Mouse (Mus musculus) neural tube, embryonic 14.5 days (tissue): Measurements from ENCODE around the gene Bcl2. TPM values are rescaled to one million over a fixed set of nuclear protein-coding genes. Genes with fewer than 3 reads are reported as not detected.

Experiments
- ATAC-seq: fragments of 200-750 bp; cut with Nextera tagmentation; 2 replicates; pipeline ENCODE4 v1.8.0; 2017; ENCODE audit warnings: low read depth, mild to moderate bottlenecking, moderate TSS enrichment, moderate library complexity
- H3K27ac ChIP-seq: fragments of 300-500 bp; sonication (generic); 2 replicates; pipeline ENCODE4 v1.5.1; 2014; ENCODE audit warnings: low read depth, mild to moderate bottlenecking, control low read depth, low read length, moderate library complexity, mixed read lengths
- H3K27me3 ChIP-seq: fragments of 300-500 bp; sonication (generic); 2 replicates; pipeline ENCODE4 v1.6.1; 2014; ENCODE audit warnings: low read length; ENCODE audit not compliant: control insufficient read depth, insufficient read depth
- H3K36me3 ChIP-seq: fragments of 300-500 bp; sonication (generic); 2 replicates; pipeline ENCODE4 v1.6.1; 2014; ENCODE audit warnings: low read length, mixed read lengths; ENCODE audit not compliant: control insufficient read depth, insufficient read depth
- H3K4me1 ChIP-seq: fragments of 300-500 bp; sonication (generic); 2 replicates; pipeline ENCODE4 v1.6.1; 2014; ENCODE audit warnings: low read length; ENCODE audit not compliant: control insufficient read depth, insufficient read depth
- H3K4me2 ChIP-seq: fragments of 300-500 bp; sonication (generic); 2 replicates; pipeline ENCODE4 v1.6.1; 2014; ENCODE audit warnings: mild to moderate bottlenecking, low read depth, low read length, control low read depth
- H3K4me3 ChIP-seq: fragments of 300-500 bp; sonication (generic); 2 replicates; pipeline ENCODE4 v1.5.1; 2014; ENCODE audit warnings: low read depth, low read length, control low read depth, mixed read lengths
- H3K9ac ChIP-seq: fragments of 300-500 bp; sonication (generic); replicated peaks from 2 replicates; pipeline ENCODE4 v1.6.1; 2014; ENCODE audit warnings: low read depth, mild to moderate bottlenecking, control low read depth, low read length, mixed read lengths
- H3K9me3 ChIP-seq: fragments of 300-500 bp; sonication (generic); 2 replicates; pipeline ENCODE4 v1.6.1; 2016; ENCODE audit warnings: low read length; ENCODE audit not compliant: control insufficient read depth
- WGBS: fragments of 180-500 bp; shearing (Covaris S2); extraction: QIAGEN DNeasy Blood & Tissue Kit; methylation state at CpG from one replicate; pipeline ENCODE4 v1.1.7; 2014; 5-methylcytosine and 5-hydroxymethylcytosine counted together
- polyA plus RNA-seq: library from polyadenylated mRNA; unstranded; fragments of >200 nt; fragmentation: Nextera tagmentation; extraction: Ambion mirVana; gene quantifications from 2 replicates; pipeline ENCODE4 v1.2.1, GENCODE M21; 2014

Gene Bcl2
- polyA plus RNA-seq, 1 experiment from 2014 or later, result 14.2 TPM

DNA sequence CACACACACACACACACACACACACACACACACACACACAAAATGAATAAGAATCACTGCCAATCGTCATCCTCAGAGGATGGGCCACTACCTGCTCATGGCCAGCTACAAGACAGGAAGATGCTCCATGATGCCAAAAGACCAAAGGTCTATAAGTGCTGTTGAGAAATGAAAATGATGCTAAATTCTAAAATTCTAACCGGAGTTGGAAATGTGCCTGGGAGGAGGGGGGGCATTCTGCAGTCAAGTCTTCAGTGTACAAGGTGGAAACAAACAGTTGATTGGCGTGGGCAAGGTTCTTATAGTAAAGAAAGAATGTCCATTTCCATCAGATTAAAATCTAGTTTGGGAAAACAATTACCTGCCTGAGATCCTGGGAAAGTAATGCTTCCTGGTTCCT, 131.3 kb downstream of the Bcl2 start:
- WGBS, result 85% methylated on average over 3 of the region's 3 CpGs
- ATAC-seq, result no peak

GRCm38 (mm10) chr1:106581812-106582211, 132.3 kb downstream of the Bcl2 start:
- Histone ChIP-seq H3K4me2 (no peak overlapping the region), H3K27me3 (no peaks in the 10 kb centered on the region), H3K27ac (no peak overlapping the region), H3K4me1 (peaks cover 4% of the 10 kb centered on the region), H3K4me3 (no peak overlapping the region), H3K36me3 (no peaks in the 10 kb centered on the region), H3K9ac (no peak overlapping the region), H3K9me3 (no peaks in the 10 kb centered on the region)
- WGBS, result 66% methylated on average over 2 of the region's 2 CpGs
- ATAC-seq, result no peak

More for the DNA sequence above, 131.3 kb downstream of the Bcl2 start:
- Histone ChIP-seq H3K9me3 (no peaks in the 10 kb centered on the region), H3K4me2 (no peak overlapping the region), H3K4me3 (no peak overlapping the region), H3K36me3 (no peaks in the 10 kb centered on the region), H3K9ac (no peak overlapping the region), H3K27me3 (no peaks in the 10 kb centered on the region), H3K27ac (0 out of 2 replicates have a peak overlapping the region, but pooled peaks have one; percentile 4), H3K4me1 (peaks cover 7% of the 10 kb centered on the region)

- no peak for ATAC-seq
- Histone ChIP-seq H3K4me2 (no peak overlapping the region), H3K9ac (no peak overlapping the region), H3K4me3 (no peak overlapping the region), H3K27ac (no peak overlapping the region), H3K4me1 (no peaks in the 10 kb centered on the region; the same call in 1 of the 2 replicates), H3K27me3 (no peaks in the 10 kb centered on the region), H3K9me3 (no peaks in the 10 kb centered on the region), H3K36me3 (no peaks in the 10 kb centered on the region)
- 93% methylated on average over 1 of the region's 1 CpGs for WGBS
Observed at GRCm38 (mm10) chr1:106579768-106580167, 134.3 kb downstream of the Bcl2 start.

GRCm38 (mm10) chr1:106572506-106572905, 141.6 kb downstream of the Bcl2 start:
- Histone ChIP-seq H3K4me2 (no peak overlapping the region), H3K4me3 (no peak overlapping the region), H3K4me1 (no peaks in the 10 kb centered on the region), H3K27ac (no peak overlapping the region), H3K27me3 (no peaks in the 10 kb centered on the region), H3K9ac (no peak overlapping the region), H3K36me3 (no peaks in the 10 kb centered on the region), H3K9me3 (no peaks in the 10 kb centered on the region)
- 86% methylated on average over 2 of the region's 2 CpGs for WGBS
- no peak for ATAC-seq

GRCm38 (mm10) chr1:106570870-106571269, 143.2 kb downstream of the Bcl2 start:
- no peaks in the 10 kb centered on the region for H3K4me1 ChIP-seq
- no peaks in the 10 kb centered on the region for H3K9me3 ChIP-seq
- no peak for ATAC-seq
- H3K27me3 ChIP-seq, result no peaks in the 10 kb centered on the region
- H3K9ac ChIP-seq, result no peak overlapping the region
- H3K4me2 ChIP-seq, result no peak overlapping the region
- 93% methylated on average over 1 of the region's 1 CpGs for WGBS
- no peak overlapping the region for H3K27ac ChIP-seq
- H3K4me3 ChIP-seq, result no peak overlapping the region
- H3K36me3 ChIP-seq, result no peaks in the 10 kb centered on the region

DNA sequence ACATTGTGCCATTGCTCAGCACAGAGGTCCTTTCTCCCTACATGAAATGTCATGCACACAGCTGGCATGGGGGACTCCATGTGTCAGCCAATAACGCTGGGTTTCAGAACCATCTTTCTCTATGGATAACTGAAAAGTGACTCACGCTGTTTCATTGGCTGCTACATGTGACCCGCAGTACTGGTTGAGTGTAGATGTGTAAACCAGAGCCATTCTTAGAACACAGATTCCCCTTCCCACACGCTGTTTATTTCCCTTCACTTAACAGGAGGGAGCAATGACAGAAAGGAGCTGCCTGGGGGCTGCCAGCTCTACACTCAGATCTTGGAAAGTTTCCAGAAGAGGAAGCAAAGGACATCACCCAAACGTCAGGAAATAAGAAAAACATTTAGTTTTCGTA, 143.7 kb downstream of the Bcl2 start:
- H3K4me1 ChIP-seq, result no peaks in the 10 kb centered on the region
- 74% methylated on average over 6 of the region's 6 CpGs for WGBS
- no peaks in the 10 kb centered on the region for H3K9me3 ChIP-seq
- H3K4me3 ChIP-seq, result no peak overlapping the region
- peak; percentile 48; the same call in 1 of the 2 replicates for ATAC-seq
- no peak overlapping the region for H3K9ac ChIP-seq
- no peaks in the 10 kb centered on the region for H3K27me3 ChIP-seq
- no peak overlapping the region for H3K27ac ChIP-seq
- H3K36me3 ChIP-seq, result no peaks in the 10 kb centered on the region
- H3K4me2 ChIP-seq, result no peak overlapping the region

GRCm38 (mm10) chr1:106569674-106570073, 144.4 kb downstream of the Bcl2 start:
- H3K4me3 ChIP-seq, result no peak overlapping the region
- no peaks in the 10 kb centered on the region for H3K4me1 ChIP-seq
- ATAC-seq, result no peak
- no peaks in the 10 kb centered on the region for H3K27me3 ChIP-seq
- WGBS, result 84% methylated on average over 6 of the region's 6 CpGs
- H3K4me2 ChIP-seq, result no peak overlapping the region
- H3K9me3 ChIP-seq, result no peaks in the 10 kb centered on the region
- H3K36me3 ChIP-seq, result no peaks in the 10 kb centered on the region
- no peak overlapping the region for H3K9ac ChIP-seq
- H3K27ac ChIP-seq, result no peak overlapping the region

GRCm38 (mm10) chr1:106568868-106569267, 145.2 kb downstream of the Bcl2 start:
- H3K27me3 ChIP-seq, result no peaks in the 10 kb centered on the region
- no peaks in the 10 kb centered on the region for H3K4me1 ChIP-seq
- H3K4me2 ChIP-seq, result no peak overlapping the region
- 81% methylated on average over 3 of the region's 3 CpGs for WGBS
- H3K4me3 ChIP-seq, result no peak overlapping the region
- H3K9me3 ChIP-seq, result no peaks in the 10 kb centered on the region
- no peaks in the 10 kb centered on the region for H3K36me3 ChIP-seq
- ATAC-seq, result no peak
- no peak overlapping the region for H3K27ac ChIP-seq
- H3K9ac ChIP-seq, result no peak overlapping the region

DNA sequence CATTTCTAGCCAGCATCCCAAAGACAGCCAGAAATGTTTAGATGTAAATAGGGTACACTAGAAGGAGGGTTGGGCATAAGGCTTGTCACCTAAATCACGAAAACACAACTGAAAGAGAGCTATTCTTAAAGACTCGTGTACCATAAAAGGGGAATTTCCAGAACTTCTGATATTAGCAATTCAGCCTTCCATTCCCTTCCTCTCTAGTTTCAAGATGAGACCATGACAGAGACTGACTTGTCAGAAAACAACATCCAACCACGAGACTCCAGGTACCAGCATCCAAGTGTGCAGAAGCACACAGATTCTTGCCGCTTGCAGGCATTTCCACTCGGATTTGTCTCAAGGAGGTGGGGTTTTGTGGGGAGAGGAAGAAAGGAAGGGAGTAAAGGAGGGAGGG, 146.6 kb downstream of the Bcl2 start:
- no peaks in the 10 kb centered on the region for H3K27me3 ChIP-seq
- 74% methylated on average over 5 of the region's 5 CpGs for WGBS
- H3K4me1 ChIP-seq, result no peaks in the 10 kb centered on the region
- H3K36me3 ChIP-seq, result no peaks in the 10 kb centered on the region
- H3K9me3 ChIP-seq, result no peaks in the 10 kb centered on the region
- H3K9ac ChIP-seq, result no peak overlapping the region
- H3K4me3 ChIP-seq, result no peak overlapping the region
- no peak overlapping the region for H3K27ac ChIP-seq
- H3K4me2 ChIP-seq, result no peak overlapping the region
- ATAC-seq, result no peak
